Mouse (Mus musculus): ENCODE measurements around the gene Acat3. TPM values are rescaled to one million over a fixed set of nuclear protein-coding genes. Genes with fewer than 3 reads are reported as not detected.
"Not testable (repeated sequence)": the region's sequence is repeated elsewhere in the genome, so short reads cannot be mapped to it uniquely, and the experiment has no call there.

Gene Acat3
- 0.42 and 1.0 TPM in 2 replicates for polyA plus RNA-seq (2014; fragmentation: Nextera tagmentation; extraction: Ambion mirVana)

DNA sequence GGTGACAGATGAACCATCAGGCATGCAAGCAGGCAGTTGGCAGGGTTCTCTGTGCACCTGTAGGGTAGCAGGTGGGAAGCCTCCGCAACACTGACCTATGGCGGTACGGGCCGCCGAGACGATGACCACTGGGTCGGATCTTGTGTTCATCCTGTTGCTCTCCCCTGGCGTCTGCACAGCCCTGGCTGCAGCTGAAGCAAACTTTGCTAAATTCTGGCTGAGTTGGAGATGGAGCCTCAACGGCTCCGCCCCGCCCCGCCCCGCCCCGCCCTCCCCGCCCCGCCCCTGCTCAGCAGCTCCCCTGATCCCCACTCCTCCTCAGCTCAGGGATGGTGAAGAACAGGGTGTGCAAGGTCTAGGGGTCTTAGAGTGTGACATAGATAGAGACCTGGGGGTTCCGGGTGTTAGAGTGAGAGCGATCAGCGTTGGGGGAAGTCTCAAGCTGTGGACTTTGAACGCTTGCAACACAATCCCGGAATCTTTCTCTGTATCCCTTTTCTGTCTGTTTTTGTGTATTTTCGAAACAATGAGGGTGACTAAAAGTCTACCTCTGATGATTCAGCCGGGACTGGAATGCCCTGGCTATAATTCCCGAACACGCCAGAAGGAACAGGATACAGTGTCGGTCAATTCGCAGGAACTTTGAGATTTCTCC lies at the start of gene Acat3:
Gene Acat3 (minus strand): TSS at position 450 of the 655 bp plus-strand sequence.
- WGBS = 19% methylated on average over 27 of the region's 27 CpGs
- Histone ChIP-seq H3K9ac (ENCODE audit: low read length) (no peak within 1 kb of the TSS), H3K27ac (ENCODE audit: low read depth, low read length) (no peak within 1 kb of the TSS), H3K9me3 (ENCODE audit: control insufficient read depth, low read length) (no peaks in the 10 kb centered on the region), H3K4me2 (ENCODE audit: low read depth) (peak within 1 kb of the TSS; percentile 36), H3K4me3 (ENCODE audit: low read depth, low read length) (no peak within 1 kb of the TSS), H3K27me3 (ENCODE audit: control insufficient read depth, insufficient read depth, low read length) (no peaks in the 10 kb centered on the region), H3K4me1 (ENCODE audit: control insufficient read depth, insufficient read depth, low read length) (no peaks in the 10 kb centered on the region), H3K36me3 (ENCODE audit: control insufficient read depth, insufficient read depth, low read length) (peaks cover 9% of the 10 kb centered on the region; the same call in 1 of the 2 replicates)
- peak; percentile 41; the same call in 1 of the 2 replicates for ATAC-seq (ENCODE audit: insufficient read depth, low FRiP score, low TSS enrichment)
- DNase-seq (ENCODE audit: low spot score) = no peak

DNA sequence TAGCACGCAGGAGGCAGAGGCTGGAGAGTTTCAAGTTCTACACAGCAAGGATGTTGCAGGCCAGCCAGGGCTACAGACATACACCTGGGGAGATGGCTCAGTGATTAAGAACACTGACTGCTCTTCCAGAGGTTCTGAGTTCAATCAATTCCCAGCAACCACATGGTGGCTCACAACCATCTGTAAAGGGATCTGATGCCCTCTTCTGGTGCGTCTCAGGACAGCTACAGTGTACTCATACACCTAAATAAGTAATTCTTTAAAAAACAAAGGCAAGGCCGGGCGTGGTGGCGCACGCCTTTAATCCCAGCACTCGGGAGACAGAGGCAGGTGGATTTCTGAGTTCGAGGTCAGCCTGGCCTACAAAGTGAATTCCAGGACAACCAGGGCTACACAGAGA lies 47.7 kb upstream of the Acat3 start:
- DNase-seq (ENCODE audit: low spot score); H3K4me3 ChIP-seq (ENCODE audit: low read depth, low read length); H3K36me3 ChIP-seq (ENCODE audit: control insufficient read depth, insufficient read depth, low read length); H3K4me2 ChIP-seq (ENCODE audit: low read depth); H3K27me3 ChIP-seq (ENCODE audit: control insufficient read depth, insufficient read depth, low read length); H3K27ac ChIP-seq (ENCODE audit: low read depth, low read length); H3K9me3 ChIP-seq (ENCODE audit: control insufficient read depth, low read length); H3K4me1 ChIP-seq (ENCODE audit: control insufficient read depth, insufficient read depth, low read length); H3K9ac ChIP-seq (ENCODE audit: low read length); ATAC-seq (ENCODE audit: insufficient read depth, low FRiP score, low TSS enrichment): not testable (repeated sequence)
- WGBS = over 99% methylated on average over 8 of the region's 8 CpGs

DNA sequence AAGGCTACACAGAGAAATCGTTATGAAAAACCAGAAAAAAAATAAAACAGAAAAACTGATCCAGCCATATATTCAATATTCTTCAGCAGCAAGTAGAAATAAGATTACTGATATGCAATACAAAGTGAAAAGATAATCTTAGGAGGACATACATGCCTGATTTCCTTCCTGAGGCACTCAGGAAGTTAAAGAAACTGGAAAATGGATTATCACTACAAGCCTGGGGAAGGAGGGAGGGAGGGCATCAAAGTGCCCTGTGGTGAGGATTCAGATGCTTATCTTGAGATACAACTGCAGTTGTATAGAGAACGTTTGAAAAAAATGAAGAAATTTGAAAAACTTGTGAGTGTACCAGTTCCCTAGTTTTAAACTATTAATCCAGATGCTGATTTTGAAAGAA lies 43.6 kb upstream of the Acat3 start:
- Histone ChIP-seq H3K9me3 (ENCODE audit: control insufficient read depth, low read length) (no peaks in the 10 kb centered on the region), H3K9ac (ENCODE audit: low read length) (no peak overlapping the region), H3K27me3 (ENCODE audit: control insufficient read depth, insufficient read depth, low read length) (no peaks in the 10 kb centered on the region), H3K27ac (ENCODE audit: low read depth, low read length) (no peak overlapping the region), H3K4me1 (ENCODE audit: control insufficient read depth, insufficient read depth, low read length) (no peaks in the 10 kb centered on the region), H3K4me2 (ENCODE audit: low read depth) (no peak overlapping the region), H3K36me3 (ENCODE audit: control insufficient read depth, insufficient read depth, low read length) (peaks cover 18% of the 10 kb centered on the region), H3K4me3 (ENCODE audit: low read depth, low read length) (no peak overlapping the region)
- ATAC-seq (ENCODE audit: insufficient read depth, low FRiP score, low TSS enrichment) (no peak), DNase-seq (ENCODE audit: low spot score) (no peak)
- 84% methylated on average over 2 of the region's 2 CpGs for WGBS

DNA sequence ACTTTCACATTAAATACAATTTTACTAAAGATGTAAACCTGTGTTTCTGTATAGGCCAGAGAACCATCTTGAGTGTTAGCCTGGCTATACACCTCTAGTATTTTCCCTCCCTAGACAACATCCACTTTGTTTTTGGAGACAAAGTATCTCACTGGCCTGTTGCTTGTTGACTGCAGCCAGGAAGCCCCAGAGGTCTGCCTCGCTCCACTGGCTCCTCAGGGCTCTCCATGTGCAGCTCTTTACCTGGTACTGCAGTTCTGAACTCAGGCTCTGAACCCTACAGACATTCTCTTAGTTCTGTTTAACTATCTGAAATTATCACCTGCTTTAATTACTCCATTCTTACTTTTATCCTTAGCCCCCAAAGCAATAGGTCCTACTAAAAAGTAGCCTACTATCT lies 38.1 kb upstream of the Acat3 start:
- Histone ChIP-seq H3K4me2 (ENCODE audit: low read depth) (no peak overlapping the region), H3K4me1 (ENCODE audit: control insufficient read depth, insufficient read depth, low read length) (no peaks in the 10 kb centered on the region), H3K27ac (ENCODE audit: low read depth, low read length) (no peak overlapping the region), H3K27me3 (ENCODE audit: control insufficient read depth, insufficient read depth, low read length) (no peaks in the 10 kb centered on the region), H3K36me3 (ENCODE audit: control insufficient read depth, insufficient read depth, low read length) (peaks cover 19% of the 10 kb centered on the region), H3K4me3 (ENCODE audit: low read depth, low read length) (no peak overlapping the region), H3K9ac (ENCODE audit: low read length) (no peak overlapping the region), H3K9me3 (ENCODE audit: control insufficient read depth, low read length) (no peaks in the 10 kb centered on the region)
- DNase-seq (ENCODE audit: low spot score) (no peak), ATAC-seq (ENCODE audit: insufficient read depth, low FRiP score, low TSS enrichment) (no peak)
- WGBS = 93% methylated on average over 1 of the region's 1 CpGs

DNA sequence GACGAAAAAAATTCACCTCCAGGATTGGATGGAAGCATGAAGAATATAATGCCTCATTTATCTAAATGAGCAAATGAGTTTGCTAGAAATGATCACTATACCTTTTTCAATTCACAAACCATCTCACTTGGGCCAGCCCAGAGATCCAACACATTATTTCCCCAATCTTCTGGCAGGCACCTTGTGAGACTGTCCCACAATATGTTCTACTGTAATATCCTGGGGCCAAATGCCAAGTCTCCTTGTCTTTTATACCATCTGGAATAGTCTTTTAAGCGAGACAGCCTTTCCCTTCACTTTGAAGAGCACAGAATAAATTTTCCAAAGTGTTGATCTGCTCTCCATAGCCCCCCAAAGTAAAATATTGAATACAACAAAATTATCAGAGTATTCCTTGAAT lies 33.5 kb upstream of the Acat3 start:
- Histone ChIP-seq H3K9ac (ENCODE audit: low read length) (no peak overlapping the region), H3K4me1 (ENCODE audit: control insufficient read depth, insufficient read depth, low read length) (no peaks in the 10 kb centered on the region), H3K27me3 (ENCODE audit: control insufficient read depth, insufficient read depth, low read length) (no peaks in the 10 kb centered on the region), H3K27ac (ENCODE audit: low read depth, low read length) (no peak overlapping the region), H3K4me3 (ENCODE audit: low read depth, low read length) (no peak overlapping the region), H3K4me2 (ENCODE audit: low read depth) (no peak overlapping the region), H3K36me3 (ENCODE audit: control insufficient read depth, insufficient read depth, low read length) (0 out of 2 replicates have a peak, but pooled peaks cover 5% of the 10 kb centered on the region), H3K9me3 (ENCODE audit: control insufficient read depth, low read length) (no peaks in the 10 kb centered on the region)
- no peak for ATAC-seq (ENCODE audit: insufficient read depth, low FRiP score, low TSS enrichment)
- no peak for DNase-seq (ENCODE audit: low spot score)
- WGBS = 88% methylated on average over 2 of the region's 2 CpGs

DNA sequence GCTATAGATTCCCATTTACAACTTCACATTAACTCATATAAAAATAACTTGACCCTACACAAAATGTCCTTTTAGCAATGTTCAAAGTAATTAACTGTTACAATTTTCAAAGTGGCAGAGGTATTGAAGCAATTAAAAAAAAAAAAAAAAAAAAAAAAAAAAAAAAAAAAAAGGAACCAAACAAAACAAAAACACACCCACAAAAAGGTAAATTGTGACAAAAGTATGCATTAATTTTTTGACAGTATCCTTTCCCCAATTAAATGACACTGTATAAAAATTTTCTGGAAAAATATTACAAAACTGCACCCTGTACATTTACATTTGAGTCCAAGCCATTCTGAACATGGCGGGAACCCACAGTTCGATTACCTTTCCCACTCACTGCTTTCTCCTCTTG lies 26.8 kb upstream of the Acat3 start:
- no peaks in the 10 kb centered on the region for H3K4me1 ChIP-seq (ENCODE audit: control insufficient read depth, insufficient read depth, low read length)
- 0 out of 2 replicates have a peak, but pooled peaks cover 3% of the 10 kb centered on the region for H3K36me3 ChIP-seq (ENCODE audit: control insufficient read depth, insufficient read depth, low read length)
- no peaks in the 10 kb centered on the region for H3K9me3 ChIP-seq (ENCODE audit: control insufficient read depth, low read length)
- H3K27me3 ChIP-seq (ENCODE audit: control insufficient read depth, insufficient read depth, low read length) = no peaks in the 10 kb centered on the region
- WGBS = 89% methylated on average over 2 of the region's 2 CpGs
- no peak overlapping the region for H3K9ac ChIP-seq (ENCODE audit: low read length)
- no peak overlapping the region for H3K4me2 ChIP-seq (ENCODE audit: low read depth)
- H3K4me3 ChIP-seq (ENCODE audit: low read depth, low read length) = no peak overlapping the region
- H3K27ac ChIP-seq (ENCODE audit: low read depth, low read length) = no peak overlapping the region
- no peak for DNase-seq (ENCODE audit: low spot score)
- ATAC-seq (ENCODE audit: insufficient read depth, low FRiP score, low TSS enrichment) = no peak

DNA sequence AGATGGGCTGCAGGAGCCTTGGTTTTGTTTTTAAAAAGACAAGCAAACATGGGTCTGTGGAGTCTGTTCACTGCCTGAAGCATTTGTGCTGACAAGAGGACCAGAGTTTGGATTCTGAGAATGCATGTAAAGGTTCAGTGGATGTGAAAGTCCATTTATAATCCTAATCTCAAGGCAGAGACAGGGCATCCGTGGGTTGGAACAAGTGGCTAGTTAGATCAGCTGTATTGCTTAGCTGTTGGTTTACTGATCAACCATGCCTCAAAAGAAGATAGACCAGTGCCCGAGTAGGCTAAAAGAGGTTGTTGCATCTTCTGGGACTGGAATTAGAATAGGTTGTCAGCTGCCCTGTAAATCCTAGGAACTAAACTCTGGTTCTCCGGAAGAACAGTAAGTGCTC lies 23.1 kb upstream of the Acat3 start:
- H3K9ac ChIP-seq (ENCODE audit: low read length) = no peak overlapping the region
- WGBS = 85% methylated on average over 3 of the region's 3 CpGs

DNA sequence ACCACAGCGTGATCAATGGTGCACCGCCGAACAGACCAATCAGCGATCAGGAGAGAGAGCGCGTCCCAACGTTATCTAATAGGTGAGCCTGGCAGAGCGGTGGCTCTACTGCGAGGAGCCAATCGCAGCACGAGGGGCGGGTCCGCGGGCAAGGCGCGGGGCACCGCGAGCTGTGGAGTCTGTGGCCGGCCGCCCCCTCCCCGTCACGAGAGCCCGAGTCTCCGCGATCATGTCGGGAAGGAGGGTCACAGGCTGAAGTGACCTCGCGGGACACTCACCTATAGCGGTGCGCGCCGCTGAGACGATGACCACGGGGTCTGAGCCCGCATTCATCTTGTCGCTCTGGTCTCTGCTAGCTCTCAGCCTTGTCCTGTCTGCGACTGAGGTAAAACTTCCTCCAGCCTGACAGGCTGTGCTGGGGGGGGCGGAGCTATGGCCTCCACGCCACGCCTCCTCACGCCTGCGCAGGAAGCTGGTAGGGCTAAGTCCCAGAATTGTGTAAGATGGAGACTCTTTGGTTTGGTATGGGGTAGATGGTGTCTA lies 20.0 kb upstream of the Acat3 start, which contains the start of gene Acat2:
Gene Acat2 (minus strand): TSS at position 417 of the 543 bp plus-strand sequence.
- WGBS = under 1% methylated on average over 39 of the region's 42 CpGs
- peak; percentile 99 for ATAC-seq (ENCODE audit: insufficient read depth, low FRiP score, low TSS enrichment)
- Histone ChIP-seq H3K9me3 (ENCODE audit: control insufficient read depth, low read length) (no peaks in the 10 kb centered on the region), H3K27me3 (ENCODE audit: control insufficient read depth, insufficient read depth, low read length) (no peaks in the 10 kb centered on the region), H3K36me3 (ENCODE audit: control insufficient read depth, insufficient read depth, low read length) (peaks cover 4% of the 10 kb centered on the region; the same call in 1 of the 2 replicates), H3K27ac (ENCODE audit: low read depth, low read length) (peak within 1 kb of the TSS; percentile 83), H3K4me1 (ENCODE audit: control insufficient read depth, insufficient read depth, low read length) (0 out of 2 replicates have a peak, but pooled peaks cover 3% of the 10 kb centered on the region), H3K4me2 (ENCODE audit: low read depth) (peak within 1 kb of the TSS; percentile 61), H3K9ac (ENCODE audit: low read length) (peak within 1 kb of the TSS; percentile 58), H3K4me3 (ENCODE audit: low read depth, low read length) (peak within 1 kb of the TSS; percentile 67)
- peak; percentile 93 for DNase-seq (ENCODE audit: low spot score)

More for the DNA sequence above, 23.1 kb upstream of the Acat3 start:
- no peak for ATAC-seq (ENCODE audit: insufficient read depth, low FRiP score, low TSS enrichment)
- no peaks in the 10 kb centered on the region for H3K27me3 ChIP-seq (ENCODE audit: control insufficient read depth, insufficient read depth, low read length)
- no peak overlapping the region for H3K4me2 ChIP-seq (ENCODE audit: low read depth)
- DNase-seq (ENCODE audit: low spot score) = no peak
- 0 out of 2 replicates have a peak, but pooled peaks cover 5% of the 10 kb centered on the region for H3K36me3 ChIP-seq (ENCODE audit: control insufficient read depth, insufficient read depth, low read length)
- no peak overlapping the region for H3K27ac ChIP-seq (ENCODE audit: low read depth, low read length)
- 0 out of 2 replicates have a peak, but pooled peaks cover 3% of the 10 kb centered on the region for H3K4me1 ChIP-seq (ENCODE audit: control insufficient read depth, insufficient read depth, low read length)
- H3K9me3 ChIP-seq (ENCODE audit: control insufficient read depth, low read length) = no peaks in the 10 kb centered on the region
- H3K4me3 ChIP-seq (ENCODE audit: low read depth, low read length) = no peak overlapping the region

DNA sequence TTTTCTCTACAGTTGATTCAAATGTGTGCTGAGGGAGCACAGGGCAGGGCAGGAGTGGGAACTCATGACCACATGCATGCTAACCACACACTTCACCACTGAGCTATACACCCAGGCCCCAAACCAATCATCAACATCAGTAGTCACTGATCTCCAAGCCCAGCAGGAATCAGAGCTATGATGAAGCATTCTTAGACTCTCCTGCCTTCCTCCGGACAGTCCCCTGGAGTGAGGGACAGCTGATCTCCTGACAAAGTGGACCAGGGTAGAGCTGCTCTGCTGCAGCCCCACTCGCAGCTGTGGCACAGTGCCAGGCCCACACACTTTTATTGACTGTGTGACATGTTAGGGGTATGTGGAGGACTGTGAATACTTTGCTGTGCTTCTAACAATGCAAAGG lies 19.0 kb upstream of the Acat3 start:
- Histone ChIP-seq H3K4me2 (ENCODE audit: low read depth) (peak overlapping the region; percentile 35), H3K4me3 (ENCODE audit: low read depth, low read length) (peak overlapping the region; percentile 25; the same call in 1 of the 2 replicates)
- 40% methylated on average over 1 of the region's 2 CpGs for WGBS
- not testable (repeated sequence) for ATAC-seq (ENCODE audit: insufficient read depth, low FRiP score, low TSS enrichment); H3K4me1 ChIP-seq (ENCODE audit: control insufficient read depth, insufficient read depth, low read length); H3K27ac ChIP-seq (ENCODE audit: low read depth, low read length); H3K9me3 ChIP-seq (ENCODE audit: control insufficient read depth, low read length); H3K36me3 ChIP-seq (ENCODE audit: control insufficient read depth, insufficient read depth, low read length); H3K27me3 ChIP-seq (ENCODE audit: control insufficient read depth, insufficient read depth, low read length); H3K9ac ChIP-seq (ENCODE audit: low read length); DNase-seq (ENCODE audit: low spot score)

Measured in neural tube, embryonic 11.5 days (tissue).